ENCODE assay signal across 8 mouse cellular contexts in genomic region chr1:172243547-172244205, GRCm38 (mm10). TPM values are rescaled to one million over a fixed set of nuclear protein-coding genes. Genes with fewer than 3 reads are reported as not detected.
DNase-seq lines count a peak whose midpoint lies in the region; ATAC-seq and TF ChIP-seq lines count a peak whose summit lies in the region.

No protein-coding gene starts in this region.

- H3K9me3 ChIP-seq in kidney, embryonic 15.5 days (replicated peaks): no peaks in the 10 kb centered on the region
- no peaks in the 10 kb centered on the region for H3K9me3 ChIP-seq in kidney, embryonic 16.5 days (ENCODE audit: low read length)
- H3K9me3 ChIP-seq in embryonic facial prominence, embryonic 14.5 days (ENCODE audit: control insufficient read depth, low read length): no peaks in the 10 kb centered on the region

- H3ac ChIP-seq in myocyte (ENCODE audit: control insufficient read depth, insufficient read length): no peak overlapping the region

- peak overlapping the region; percentile 34; the same call in 1 of the 2 replicates for H3K4me2 ChIP-seq in kidney, embryonic 15.5 days
- no peak overlapping the region; the same call in 1 of the 2 replicates for H3K4me2 ChIP-seq in kidney, embryonic 16.5 days (replicated peaks; ENCODE audit: low read depth, low read length)
- H3K4me2 ChIP-seq in embryonic facial prominence, embryonic 14.5 days (ENCODE audit: low read depth, low read length): peak overlapping the region; percentile 24
- H3K4me2 ChIP-seq in myocyte (ENCODE audit: low read depth): peak overlapping the region; percentile 68

- 26% methylated on average over 16 of the region's 16 CpGs for WGBS in kidney, embryonic 15.5 days
- 32% methylated on average over 16 of the region's 16 CpGs for WGBS in kidney, embryonic 16.5 days
- 30% methylated on average over 16 of the region's 16 CpGs for WGBS in embryonic facial prominence, embryonic 14.5 days

- no peak overlapping the region for H3K9ac ChIP-seq in kidney, embryonic 15.5 days
- H3K9ac ChIP-seq in kidney, embryonic 16.5 days (replicated peaks; ENCODE audit: low read length): no peak overlapping the region
- H3K9ac ChIP-seq in embryonic facial prominence, embryonic 14.5 days (ENCODE audit: low read depth, low read length): 0 out of 2 replicates have a peak overlapping the region, but pooled peaks have one; percentile 19

- peaks cover 15% of the 10 kb centered on the region for H3K27me3 ChIP-seq in kidney, embryonic 15.5 days
- H3K27me3 ChIP-seq in kidney, embryonic 16.5 days (ENCODE audit: insufficient read depth, low read length): peaks cover 6% of the 10 kb centered on the region; the same call in 1 of the 2 replicates
- peaks cover 12% of the 10 kb centered on the region for H3K27me3 ChIP-seq in embryonic facial prominence, embryonic 14.5 days (replicated peaks; ENCODE audit: control insufficient read depth, insufficient read depth, low read length)
- H3K27me3 ChIP-seq in myocyte (ENCODE audit: control insufficient read depth, insufficient read depth, insufficient read length): no peaks in the 10 kb centered on the region

- H3K79me2 ChIP-seq in myocyte (ENCODE audit: control insufficient read depth, insufficient read depth): no peaks in the 10 kb centered on the region

- TF ChIP-seq POLR2A in brain, embryonic 14.5 days (IDR thresholded peaks at IDR 0.05; ENCODE audit: borderline replicate concordance, extremely low read depth, insufficient read depth, insufficient read length, poor library complexity, severe bottlenecking): no peak
- no peak for TF ChIP-seq POLR2A in myocyte (IDR thresholded peaks at IDR 0.05; ENCODE audit: insufficient read length, low read depth)

- H3K4me1 ChIP-seq in kidney, embryonic 15.5 days: peaks cover 25% of the 10 kb centered on the region
- H3K4me1 ChIP-seq in kidney, embryonic 16.5 days (ENCODE audit: insufficient read depth, low read length): peaks cover 13% of the 10 kb centered on the region
- peaks cover 5% of the 10 kb centered on the region; the same call in 1 of the 2 replicates for H3K4me1 ChIP-seq in embryonic facial prominence, embryonic 14.5 days (ENCODE audit: control insufficient read depth, insufficient read depth, low read length)

- H3K4me3 ChIP-seq in kidney, embryonic 15.5 days (replicated peaks): no peak overlapping the region
- no peak overlapping the region for H3K4me3 ChIP-seq in kidney, embryonic 16.5 days (ENCODE audit: low read length)
- H3K4me3 ChIP-seq in embryonic facial prominence, embryonic 14.5 days (ENCODE audit: low read depth, low read length): no peak overlapping the region
- H3K4me3 ChIP-seq in myocyte: no peak overlapping the region

- H3K36me3 ChIP-seq in kidney, embryonic 15.5 days: no peaks in the 10 kb centered on the region
- no peaks in the 10 kb centered on the region for H3K36me3 ChIP-seq in kidney, embryonic 16.5 days (ENCODE audit: insufficient read depth, low read length)
- H3K36me3 ChIP-seq in embryonic facial prominence, embryonic 14.5 days (ENCODE audit: control insufficient read depth, insufficient read depth, low read length): no peaks in the 10 kb centered on the region
- H3K36me3 ChIP-seq in myocyte (ENCODE audit: control insufficient read depth, insufficient read depth): no peaks in the 10 kb centered on the region

- peak; percentile 19; the same call in 1 of the 2 replicates for TF ChIP-seq CTCF in brain, embryonic 14.5 days (IDR thresholded peaks at IDR 0.05; ENCODE audit: borderline replicate concordance, extremely low read depth, insufficient read depth, insufficient read length)

- H3K27ac ChIP-seq in kidney, embryonic 15.5 days: 0 out of 2 replicates have a peak overlapping the region, but pooled peaks have one; percentile 57
- H3K27ac ChIP-seq in kidney, embryonic 16.5 days (ENCODE audit: low read length): no peak overlapping the region
- H3K27ac ChIP-seq in embryonic facial prominence, embryonic 14.5 days (replicated peaks; ENCODE audit: low read depth, low read length): no peak overlapping the region

- peak; percentile 51 for DNase-seq in brain, embryonic 14.5 days (ENCODE audit: low read depth)
- no peak for DNase-seq in embryonic facial prominence, embryonic 14.5 days (ENCODE audit: low spot score)
- DNase-seq in heart, postnatal 4 days: peak; percentile 56
- no peak for DNase-seq in ovary, postnatal 10 days (ENCODE audit: low spot score)

- ATAC-seq in kidney, embryonic 15.5 days (replicated peaks; ENCODE audit: low FRiP score): no peak
- no peak for ATAC-seq in kidney, embryonic 16.5 days (ENCODE audit: low FRiP score, low TSS enrichment)
- ATAC-seq in embryonic facial prominence, embryonic 14.5 days (ENCODE audit: low read depth): no peak
- no peak for ATAC-seq in megakaryocyte-erythroid progenitor cell, adult 5-6 weeks (replicated peaks; ENCODE audit: low FRiP score, low TSS enrichment, poor library complexity, severe bottlenecking)

TF ChIP-seq in myocyte, 11 proteins besides CTCF, POLR2A, EP300 and RAD21:
- TF ChIP-seq MYOD1 (IDR thresholded peaks at IDR 0.05; ENCODE audit: control insufficient read depth in 1 of 3, insufficient read length in 2 of 3, low read depth in 2 of 3) (peak in 2 of 3 experiments; percentile 53 to 54), TCF12 (IDR thresholded peaks at IDR 0.05; ENCODE audit: insufficient read depth, poor library complexity, severe bottlenecking) (no peak)

RNA-seq across cellular contexts. Expression of gene Atp1a4, which starts 14.5 kb away (rescaled TPM):
- polyA plus RNA-seq in kidney, embryonic 15.5 days (2015; fragmentation: Nextera tagmentation; extraction: Ambion mirVana): 0.05 TPM in 1 of 2 replicates, not detected in the other
- 0.05 TPM in 1 of 2 replicates, not detected in the other for polyA plus RNA-seq in kidney, embryonic 16.5 days (2015; fragmentation: Nextera tagmentation; extraction: Ambion mirVana)
- polyA plus RNA-seq in brain, embryonic 14.5 days (2012; rRNA removed): 0.05 and 0.08 TPM in 2 replicates
- polyA plus RNA-seq in embryonic facial prominence, embryonic 14.5 days (2014; fragmentation: Nextera tagmentation; extraction: Ambion mirVana): 0.05 TPM in 1 of 2 replicates, not detected in the other
- under 1 TPM in 1 of 2 experiments, not detected in 1; 0.11 TPM for total RNA-seq in heart, postnatal 4 days (2021)
- polyA plus RNA-seq in myocyte (2012; fragmentation: generic; extraction: Trizol): 0.06 TPM
- not detected in 2 replicates for total RNA-seq in megakaryocyte-erythroid progenitor cell, adult 5-6 weeks (2014; fragmentation: Nextera tagmentation)
- total RNA-seq in megakaryocyte-erythroid progenitor cell, adult 5-6 weeks (2017): not detected in 2 replicates

RNA-seq across cellular contexts. Expression of gene Igsf8, which starts 17.8 kb away (rescaled TPM):
- 48.9 and 54.4 TPM in 2 replicates for polyA plus RNA-seq in kidney, embryonic 15.5 days (2015; fragmentation: Nextera tagmentation; extraction: Ambion mirVana)
- 60.2 and 69.7 TPM in 2 replicates for polyA plus RNA-seq in kidney, embryonic 16.5 days (2015; fragmentation: Nextera tagmentation; extraction: Ambion mirVana)
- 110 and 207 TPM in 2 replicates for polyA plus RNA-seq in brain, embryonic 14.5 days (2012; rRNA removed)
- polyA plus RNA-seq in embryonic facial prominence, embryonic 14.5 days (2014; fragmentation: Nextera tagmentation; extraction: Ambion mirVana): 57.2 and 60.4 TPM in 2 replicates
- 10 to 100 TPM; 19.1 to 20.1 TPM for total RNA-seq in heart, postnatal 4 days (2021)
- polyA plus RNA-seq in myocyte (2012; fragmentation: generic; extraction: Trizol): 79.7 TPM
- 9.3 and 23.6 TPM in 2 replicates for total RNA-seq in megakaryocyte-erythroid progenitor cell, adult 5-6 weeks (2014; fragmentation: Nextera tagmentation)
- 9.7 and 16.4 TPM in 2 replicates for total RNA-seq in megakaryocyte-erythroid progenitor cell, adult 5-6 weeks (2017)

RNA-seq across cellular contexts. Expression of gene Casq1, which starts 24.0 kb away (rescaled TPM):
- polyA plus RNA-seq in kidney, embryonic 15.5 days (2015; fragmentation: Nextera tagmentation; extraction: Ambion mirVana): 6.2 and 8.9 TPM in 2 replicates
- 5.2 and 5.6 TPM in 2 replicates for polyA plus RNA-seq in kidney, embryonic 16.5 days (2015; fragmentation: Nextera tagmentation; extraction: Ambion mirVana)
- polyA plus RNA-seq in brain, embryonic 14.5 days (2012; rRNA removed): 2.6 and 3.9 TPM in 2 replicates
- 39.4 and 74.3 TPM in 2 replicates for polyA plus RNA-seq in embryonic facial prominence, embryonic 14.5 days (2014; fragmentation: Nextera tagmentation; extraction: Ambion mirVana)
- total RNA-seq in heart, postnatal 4 days (2021): 10 to 100 TPM; 11.9 to 18.1 TPM
- polyA plus RNA-seq in myocyte (2012; fragmentation: generic; extraction: Trizol): 73.1 TPM
- not detected in 2 replicates for total RNA-seq in megakaryocyte-erythroid progenitor cell, adult 5-6 weeks (2014; fragmentation: Nextera tagmentation)
- total RNA-seq in megakaryocyte-erythroid progenitor cell, adult 5-6 weeks (2017): not detected in 2 replicates

RNA-seq across cellular contexts. Expression of gene Pea15a, which starts 37.1 kb away (rescaled TPM):
- polyA plus RNA-seq in kidney, embryonic 15.5 days (2015; fragmentation: Nextera tagmentation; extraction: Ambion mirVana): 107 and 124 TPM in 2 replicates
- polyA plus RNA-seq in kidney, embryonic 16.5 days (2015; fragmentation: Nextera tagmentation; extraction: Ambion mirVana): 129 and 132 TPM in 2 replicates
- 308 and 321 TPM in 2 replicates for polyA plus RNA-seq in brain, embryonic 14.5 days (2012; rRNA removed)
- 149 and 150 TPM in 2 replicates for polyA plus RNA-seq in embryonic facial prominence, embryonic 14.5 days (2014; fragmentation: Nextera tagmentation; extraction: Ambion mirVana)
- 100 to 1,000 TPM; 140 to 147 TPM for total RNA-seq in heart, postnatal 4 days (2021)
- polyA plus RNA-seq in myocyte (2012; fragmentation: generic; extraction: Trizol): 120 TPM
- 0.50 and 4.7 TPM in 2 replicates for total RNA-seq in megakaryocyte-erythroid progenitor cell, adult 5-6 weeks (2014; fragmentation: Nextera tagmentation)
- 2.0 TPM in 1 of 2 replicates, not detected in the other for total RNA-seq in megakaryocyte-erythroid progenitor cell, adult 5-6 weeks (2017)

RNA-seq across cellular contexts. Expression of gene Atp1a2, which starts 54.2 kb away (rescaled TPM):
- 2.2 and 2.9 TPM in 2 replicates for polyA plus RNA-seq in kidney, embryonic 15.5 days (2015; fragmentation: Nextera tagmentation; extraction: Ambion mirVana)
- polyA plus RNA-seq in kidney, embryonic 16.5 days (2015; fragmentation: Nextera tagmentation; extraction: Ambion mirVana): 1.7 and 2.4 TPM in 2 replicates
- 51.5 and 82.9 TPM in 2 replicates for polyA plus RNA-seq in brain, embryonic 14.5 days (2012; rRNA removed)
- polyA plus RNA-seq in embryonic facial prominence, embryonic 14.5 days (2014; fragmentation: Nextera tagmentation; extraction: Ambion mirVana): 5.6 and 6.2 TPM in 2 replicates
- 10 to 100 TPM; 81.9 to 82.8 TPM for total RNA-seq in heart, postnatal 4 days (2021)
- polyA plus RNA-seq in myocyte (2012; fragmentation: generic; extraction: Trizol): 92.9 TPM
- total RNA-seq in megakaryocyte-erythroid progenitor cell, adult 5-6 weeks (2014; fragmentation: Nextera tagmentation): not detected in 2 replicates
- total RNA-seq in megakaryocyte-erythroid progenitor cell, adult 5-6 weeks (2017): not detected in 2 replicates

Comparison
In these comparisons a context has a peak if more than half of its experiments do, and no peak if none do; other contexts are left out.
1. DNase-seq: peak in brain, embryonic 14.5 days (single experiment) and heart, postnatal 4 days (single experiment); none in embryonic facial prominence, embryonic 14.5 days (single experiment) and ovary, postnatal 10 days (single experiment).